In the genomic region with DNA sequence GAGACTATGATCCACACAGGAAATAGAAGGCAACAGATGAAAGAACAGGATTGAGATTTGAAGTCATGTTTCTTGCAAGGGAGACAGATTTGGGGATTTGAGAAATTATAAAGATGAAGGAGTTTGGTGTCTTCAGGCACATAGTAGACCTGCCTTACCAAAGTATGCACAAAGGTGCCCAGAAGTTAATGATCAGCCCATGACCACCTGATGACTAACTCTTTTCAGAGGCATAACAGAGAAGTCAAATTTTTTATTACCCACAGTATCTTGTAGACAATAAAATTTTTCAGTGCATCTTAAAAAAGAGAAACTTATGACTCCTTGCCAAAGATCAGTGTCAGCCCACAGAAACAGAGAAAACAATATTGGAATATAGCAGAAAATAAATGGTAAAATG, we compare ENCODE assay signal across 14 mouse cellular contexts.
"Had no signal": no experiment of that assay in that cellular context is flagged by ENCODE, and none has a peak within 500 bp of the region (broad histone marks: within the 10 kb centered on the region; RNA-seq: fewer than 3 reads in every experiment).

No protein-coding gene starts in this region.

- H3K9ac ChIP-seq: lung, embryonic 14.5 days; midbrain, embryonic 12.5 days; midbrain, embryonic 15.5 days; neural tube, embryonic 12.5 days; stomach, embryonic 15.5 days had no signal

- H3K4me3 ChIP-seq: midbrain, embryonic 10.5 days; midbrain, embryonic 12.5 days; midbrain, embryonic 15.5 days; neural tube, embryonic 12.5 days; stomach, embryonic 15.5 days had no signal

- H3K4me2 ChIP-seq: lung, embryonic 14.5 days; midbrain, embryonic 12.5 days; midbrain, embryonic 15.5 days; neural tube, embryonic 12.5 days; stomach, embryonic 15.5 days had no signal

- H3K27me3 ChIP-seq: midbrain, embryonic 12.5 days; midbrain, embryonic 15.5 days; neural tube, embryonic 12.5 days; stomach, embryonic 15.5 days had no signal

- H3K4me1 ChIP-seq: midbrain, embryonic 10.5 days; midbrain, embryonic 12.5 days; midbrain, embryonic 15.5 days; neural tube, embryonic 12.5 days; stomach, embryonic 15.5 days had no signal

- DNase-seq: lung, adult 18-20 months; lung, embryonic 14.5 days; lung, postnatal 10 days; lung, postnatal 4 days; right cerebral cortex, postnatal 14 days; thymus, adult 2 months; thymus, postnatal 25 days; thymus, postnatal 4 days had no signal

- H3K9me3 ChIP-seq: midbrain, embryonic 10.5 days; midbrain, embryonic 12.5 days; midbrain, embryonic 15.5 days; neural tube, embryonic 12.5 days; stomach, embryonic 15.5 days had no signal

- H3K27ac ChIP-seq: midbrain, embryonic 10.5 days; midbrain, embryonic 12.5 days; midbrain, embryonic 15.5 days; neural tube, embryonic 12.5 days; stomach, embryonic 15.5 days; stomach, postnatal 0 days had no signal

- ATAC-seq: midbrain, embryonic 15.5 days had no signal

- H3K36me3 ChIP-seq: midbrain, embryonic 10.5 days; midbrain, embryonic 12.5 days; midbrain, embryonic 15.5 days; neural tube, embryonic 12.5 days; stomach, embryonic 15.5 days had no signal
